Mouse (Mus musculus): Measurements from ENCODE around the gene Patj. TPM values are rescaled to one million over a fixed set of nuclear protein-coding genes. Genes with fewer than 3 reads are reported as not detected.
"Not testable (repeated sequence)": the region's sequence is repeated elsewhere in the genome, so short reads cannot be mapped to it uniquely, and the experiment has no call there.

Gene Patj
- polyA plus RNA-seq, 1 experiment from 2014 or later: 6.8 TPM

DNA sequence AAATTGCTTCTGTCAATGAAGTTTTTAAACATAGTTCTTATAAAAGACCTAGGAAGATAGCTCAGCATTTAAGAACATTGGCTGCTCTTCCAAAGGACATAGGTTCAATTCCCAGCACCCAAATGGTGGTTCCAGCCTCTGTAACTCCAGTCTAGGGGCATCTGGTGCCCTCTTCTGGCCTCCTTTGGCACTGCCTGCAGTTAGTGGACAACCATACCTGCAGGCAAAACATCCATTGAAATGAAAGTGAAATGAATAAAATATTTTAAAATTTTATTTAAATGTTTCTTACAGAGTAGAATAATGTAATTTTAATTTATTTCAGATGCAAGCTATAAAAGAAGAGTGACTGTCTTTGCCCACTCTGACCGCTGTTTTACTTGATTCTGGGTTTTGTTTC is 294.4 kb downstream of the Patj start:
- Histone ChIP-seq H3K4me1 (peaks cover 20% of the 10 kb centered on the region; the same call in 1 of the 2 replicates), H3K27me3 (replicated peaks) (no peaks in the 10 kb centered on the region), H3K9me3 (no peaks in the 10 kb centered on the region), H3K4me3 (no peak overlapping the region), H3K27ac (no peak overlapping the region), H3K36me3 (no peaks in the 10 kb centered on the region), H3K9ac (no peak overlapping the region), H3K4me2 (replicated peaks) (no peak overlapping the region)
- no peak for ATAC-seq (ENCODE audit: low FRiP score, low read depth)
- WGBS: 94% methylated on average over 1 of the region's 1 CpGs

DNA sequence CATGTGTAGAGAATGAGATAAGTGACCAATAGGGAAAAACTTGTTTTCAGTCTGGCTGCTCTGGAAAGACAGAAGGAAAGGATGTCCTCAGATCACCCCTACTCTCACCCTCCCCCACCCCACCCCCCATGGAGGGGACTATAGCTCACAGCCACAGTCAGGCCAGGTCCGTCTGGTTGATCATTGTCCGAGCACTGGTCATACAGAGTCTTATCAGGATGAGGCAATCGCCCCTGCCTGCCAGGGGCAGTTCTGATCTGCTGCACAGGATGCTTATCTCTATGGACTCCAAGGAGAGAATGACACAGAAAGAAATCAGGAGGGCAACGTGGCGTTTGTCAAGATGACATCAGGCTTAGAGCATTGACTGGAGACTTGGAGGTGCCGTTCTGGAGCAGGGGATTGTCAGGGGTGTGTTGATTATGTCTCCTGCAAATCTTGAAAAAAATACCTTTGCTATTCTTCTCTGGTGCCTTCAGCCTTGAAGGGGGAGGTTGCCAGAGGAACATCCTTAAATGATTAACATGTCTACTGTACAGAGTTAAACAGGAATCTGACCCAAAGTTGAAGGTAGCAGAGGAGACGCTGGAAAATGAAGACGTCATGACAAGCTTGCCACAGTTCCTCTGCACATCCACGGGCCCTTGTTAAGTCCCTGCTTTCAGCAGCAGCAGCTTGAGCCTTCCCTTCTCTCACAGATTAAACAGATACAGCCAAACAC is 298.0 kb downstream of the Patj start:
- Histone ChIP-seq H3K9me3 (no peaks in the 10 kb centered on the region), H3K4me3 (no peak overlapping the region), H3K9ac (no peak overlapping the region), H3K4me2 (replicated peaks) (no peak overlapping the region), H3K36me3 (no peaks in the 10 kb centered on the region), H3K27me3 (replicated peaks) (no peaks in the 10 kb centered on the region), H3K27ac (no peak overlapping the region), H3K4me1 (0 out of 2 replicates have a peak, but pooled peaks cover 4% of the 10 kb centered on the region)
- ATAC-seq (ENCODE audit: low FRiP score, low read depth): no peak
- WGBS: 80% methylated on average over 9 of the region's 9 CpGs

DNA sequence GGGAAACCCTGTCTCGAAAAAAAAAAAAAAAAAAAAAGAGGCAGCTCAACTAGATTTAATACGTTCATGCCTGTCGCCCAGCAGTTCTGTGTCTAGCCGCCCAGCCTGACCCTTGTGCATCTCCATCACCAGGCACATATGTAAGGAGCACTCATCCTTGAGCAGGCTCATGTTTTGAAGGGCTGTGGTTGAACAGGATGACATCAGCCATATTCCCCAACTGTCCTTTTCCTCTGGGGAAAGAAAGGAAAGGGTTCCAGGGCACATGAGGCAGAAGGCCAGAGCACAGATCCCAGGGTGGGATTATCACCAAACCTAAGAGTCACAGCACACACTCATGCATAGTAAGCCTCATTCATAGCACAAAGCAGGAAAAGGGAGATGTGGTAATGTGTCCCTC is 302.3 kb downstream of the Patj start:
- H3K4me1 ChIP-seq: no peaks in the 10 kb centered on the region
- H3K27me3 ChIP-seq (replicated peaks): no peaks in the 10 kb centered on the region
- WGBS: 89% methylated on average over 4 of the region's 4 CpGs
- no peak overlapping the region for H3K9ac ChIP-seq
- no peaks in the 10 kb centered on the region for H3K9me3 ChIP-seq
- no peak overlapping the region for H3K4me3 ChIP-seq
- no peak overlapping the region for H3K4me2 ChIP-seq (replicated peaks)
- no peaks in the 10 kb centered on the region for H3K36me3 ChIP-seq
- ATAC-seq (ENCODE audit: low FRiP score, low read depth): no peak
- no peak overlapping the region for H3K27ac ChIP-seq

DNA sequence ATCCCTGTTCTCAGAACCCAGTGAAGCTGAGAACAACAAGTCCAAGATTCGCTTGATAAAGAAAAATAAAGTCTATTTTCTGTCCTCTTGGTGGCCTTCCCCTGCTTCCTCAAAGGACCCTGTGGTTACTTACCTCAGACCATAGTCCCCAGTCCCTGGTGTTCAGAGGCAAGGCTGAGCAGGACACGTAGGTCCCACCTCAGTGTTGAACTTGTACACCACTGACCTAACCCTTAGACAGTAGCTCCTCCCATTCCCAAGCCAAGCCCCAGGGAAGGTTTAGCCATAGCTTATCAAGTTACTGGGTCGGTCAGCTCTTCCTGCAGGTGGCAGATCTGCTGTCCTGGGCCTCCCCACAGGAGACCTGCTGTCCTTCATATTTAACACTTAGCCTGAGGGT is 303.3 kb downstream of the Patj start:
- no peaks in the 10 kb centered on the region for H3K4me1 ChIP-seq
- no peaks in the 10 kb centered on the region for H3K9me3 ChIP-seq
- no peaks in the 10 kb centered on the region for H3K36me3 ChIP-seq
- no peak overlapping the region for H3K4me3 ChIP-seq
- no peak overlapping the region for H3K4me2 ChIP-seq (replicated peaks)
- 74% methylated on average over 3 of the region's 3 CpGs for WGBS
- ATAC-seq (ENCODE audit: low FRiP score, low read depth): no peak
- H3K27me3 ChIP-seq (replicated peaks): no peaks in the 10 kb centered on the region
- H3K27ac ChIP-seq: no peak overlapping the region
- H3K9ac ChIP-seq: no peak overlapping the region

DNA sequence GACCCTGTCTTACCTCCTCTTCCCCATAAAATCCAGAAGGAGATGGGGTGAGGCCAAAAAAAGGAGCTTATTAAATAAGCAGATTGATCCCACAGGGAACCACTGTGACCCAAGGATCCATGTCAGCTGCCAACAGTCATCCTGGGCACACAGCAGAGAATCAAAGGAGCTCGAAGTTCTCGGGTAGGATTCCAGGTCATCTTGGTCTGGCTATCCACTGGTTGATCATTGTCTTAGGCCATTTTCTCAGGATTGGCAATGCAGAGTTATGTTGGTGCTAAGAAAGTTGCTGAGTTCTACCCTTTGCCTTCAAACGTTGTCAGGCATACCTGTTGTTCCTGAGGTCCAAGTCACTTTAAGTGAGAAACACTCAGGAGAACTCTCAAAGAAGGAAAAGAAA is 304.6 kb downstream of the Patj start:
- H3K9me3 ChIP-seq: no peaks in the 10 kb centered on the region
- no peaks in the 10 kb centered on the region for H3K4me1 ChIP-seq
- H3K27ac ChIP-seq: no peak overlapping the region
- H3K36me3 ChIP-seq: no peaks in the 10 kb centered on the region
- no peak for ATAC-seq (ENCODE audit: low FRiP score, low read depth)
- H3K4me2 ChIP-seq (replicated peaks): no peak overlapping the region
- no peak overlapping the region for H3K9ac ChIP-seq
- WGBS: 86% methylated on average over 3 of the region's 3 CpGs
- no peaks in the 10 kb centered on the region for H3K27me3 ChIP-seq (replicated peaks)
- no peak overlapping the region for H3K4me3 ChIP-seq

DNA sequence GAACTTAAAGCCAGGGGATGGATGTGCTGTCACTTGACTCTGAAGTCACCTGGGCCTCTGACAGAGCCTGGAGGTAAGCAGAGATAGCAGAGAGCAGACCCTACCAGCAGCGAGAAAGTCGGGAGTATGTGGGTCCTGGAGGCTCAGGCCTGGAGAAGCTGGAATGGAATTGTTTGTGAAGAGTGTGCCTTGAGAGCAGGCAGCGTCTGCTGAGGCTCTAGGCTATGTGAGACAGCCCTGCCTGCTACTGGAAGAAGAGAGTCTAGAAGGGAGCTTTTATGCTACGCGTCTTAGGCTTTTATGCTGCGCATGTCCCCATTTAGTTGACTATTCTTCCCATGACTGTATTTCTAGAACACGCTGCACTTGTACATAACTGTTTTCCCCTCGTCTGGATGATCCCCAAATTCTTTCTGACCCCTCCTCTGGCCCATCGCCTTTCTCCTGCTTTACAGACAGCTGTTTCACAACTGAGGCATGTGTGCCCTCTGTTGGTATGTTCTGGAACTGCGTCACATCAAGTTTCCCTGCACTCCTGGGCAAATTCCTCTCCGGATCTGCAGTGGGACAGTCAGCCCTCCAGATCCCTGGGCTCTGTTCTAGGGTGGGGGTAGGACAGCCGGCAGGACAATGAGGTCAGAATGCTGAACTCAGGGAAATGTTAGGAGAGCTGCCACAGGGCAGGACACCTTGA is 306.8 kb downstream of the Patj start:
- 37% methylated on average over 12 of the region's 12 CpGs for WGBS
- Histone ChIP-seq H3K27me3 (replicated peaks) (no peaks in the 10 kb centered on the region), H3K9me3 (no peaks in the 10 kb centered on the region), H3K4me2 (replicated peaks) (no peak overlapping the region), H3K9ac (0 out of 2 replicates have a peak overlapping the region, but pooled peaks have one; percentile 17), H3K4me1 (no peaks in the 10 kb centered on the region), H3K4me3 (no peak overlapping the region), H3K27ac (no peak overlapping the region), H3K36me3 (no peaks in the 10 kb centered on the region)
- peak; percentile 51 for ATAC-seq (ENCODE audit: low FRiP score, low read depth)

DNA sequence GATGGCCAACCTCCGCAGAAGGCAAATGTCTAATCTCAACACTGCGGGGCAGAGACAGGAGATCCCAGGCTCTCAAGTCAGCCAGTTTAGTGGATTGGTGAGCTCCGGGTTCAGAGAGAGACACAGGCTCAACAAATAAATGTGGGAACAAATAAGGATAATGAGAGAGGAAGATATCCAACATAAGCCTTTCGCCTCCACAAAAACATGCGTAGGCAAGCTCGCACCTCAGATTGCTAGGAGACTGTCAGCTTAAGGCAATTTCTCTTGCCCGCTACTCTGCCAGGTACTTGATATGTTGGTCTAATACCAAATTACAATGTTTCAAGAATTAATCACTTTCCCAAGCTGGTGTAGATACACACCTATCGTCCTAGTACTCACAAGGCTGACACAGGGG is 315.3 kb downstream of the Patj start:
- 94% methylated on average over 8 of the region's 8 CpGs for WGBS
- Histone ChIP-seq H3K36me3 (no peaks in the 10 kb centered on the region), H3K9ac (no peak overlapping the region), H3K27ac (no peak overlapping the region), H3K9me3 (no peaks in the 10 kb centered on the region), H3K27me3 (replicated peaks) (no peaks in the 10 kb centered on the region), H3K4me3 (no peak overlapping the region), H3K4me1 (no peaks in the 10 kb centered on the region), H3K4me2 (replicated peaks) (no peak overlapping the region)
- ATAC-seq (ENCODE audit: low FRiP score, low read depth): no peak

DNA sequence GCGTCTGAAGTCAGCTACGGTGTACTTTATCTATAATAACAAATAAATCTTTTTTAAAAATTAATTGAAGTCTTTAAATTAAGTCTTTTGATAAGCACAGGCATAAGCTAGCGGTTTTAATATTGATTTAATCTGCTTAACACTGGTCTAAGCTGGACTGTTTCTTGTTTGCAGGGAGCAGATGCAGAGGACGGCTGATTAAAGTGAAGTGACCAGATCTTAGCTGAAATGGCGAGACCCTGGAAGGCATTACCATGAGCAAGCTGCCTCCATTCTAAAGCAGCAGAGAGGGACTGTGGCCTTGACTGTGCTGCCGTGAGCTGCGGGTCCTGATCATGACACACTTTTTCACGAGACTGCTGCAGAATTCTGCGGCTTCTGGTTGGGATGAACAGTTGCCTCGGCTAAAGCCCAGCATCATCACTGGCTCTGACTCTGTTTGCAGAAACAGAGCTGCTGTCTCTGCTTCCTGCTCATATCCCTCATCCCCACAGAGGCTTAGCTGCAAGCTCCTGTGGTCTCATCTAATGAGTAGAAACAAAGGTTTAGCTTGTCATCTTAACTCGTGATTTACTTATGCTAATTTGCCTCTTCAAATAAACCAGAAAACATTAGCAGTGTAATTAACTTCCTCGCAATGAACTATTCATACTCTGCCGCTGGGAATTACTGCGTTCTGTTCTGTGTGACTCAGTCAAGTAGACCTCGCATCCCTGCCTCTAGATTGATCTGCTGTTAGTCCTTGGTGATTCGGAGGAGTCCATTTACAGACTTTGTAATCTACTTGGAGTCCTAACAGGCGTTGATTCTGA is 322.4 kb downstream of the Patj start:
- ATAC-seq (ENCODE audit: low FRiP score, low read depth): no peak
- WGBS: 86% methylated on average over 17 of the region's 17 CpGs

DNA sequence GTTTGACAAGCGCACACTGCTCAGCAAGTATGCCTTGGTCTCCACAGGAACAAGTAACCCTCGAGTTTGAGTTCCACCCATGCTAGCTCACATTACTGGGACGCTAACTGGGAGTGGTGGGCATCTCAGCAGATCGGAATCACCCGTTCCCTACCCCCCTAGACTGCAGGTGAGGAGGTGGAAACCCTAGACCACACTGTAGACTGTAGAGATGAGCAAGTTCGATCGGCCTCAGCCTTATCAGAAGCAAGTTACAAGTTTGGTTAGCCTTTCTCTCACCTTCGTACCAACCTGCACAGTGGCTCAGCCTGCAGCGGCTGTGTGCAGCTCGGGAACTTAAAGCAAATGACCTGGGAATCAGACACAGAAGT is 322.9 kb downstream of the Patj start:
- WGBS: 87% methylated on average over 10 of the region's 10 CpGs
- H3K27me3 ChIP-seq (replicated peaks): no peaks in the 10 kb centered on the region
- H3K9ac ChIP-seq: no peak overlapping the region
- no peaks in the 10 kb centered on the region for H3K4me1 ChIP-seq
- no peaks in the 10 kb centered on the region for H3K9me3 ChIP-seq
- ATAC-seq (ENCODE audit: low FRiP score, low read depth): no peak
- H3K27ac ChIP-seq: no peak overlapping the region
- no peak overlapping the region for H3K4me2 ChIP-seq (replicated peaks)
- H3K4me3 ChIP-seq: no peak overlapping the region
- no peaks in the 10 kb centered on the region for H3K36me3 ChIP-seq

More for the DNA sequence above, 322.4 kb downstream of the Patj start:
- H3K4me3 ChIP-seq: no peak overlapping the region
- no peak overlapping the region for H3K4me2 ChIP-seq (replicated peaks)
- no peaks in the 10 kb centered on the region for H3K36me3 ChIP-seq
- no peak overlapping the region for H3K27ac ChIP-seq
- no peak overlapping the region for H3K9ac ChIP-seq
- no peaks in the 10 kb centered on the region for H3K9me3 ChIP-seq
- H3K4me1 ChIP-seq: no peaks in the 10 kb centered on the region
- no peaks in the 10 kb centered on the region for H3K27me3 ChIP-seq (replicated peaks)

DNA sequence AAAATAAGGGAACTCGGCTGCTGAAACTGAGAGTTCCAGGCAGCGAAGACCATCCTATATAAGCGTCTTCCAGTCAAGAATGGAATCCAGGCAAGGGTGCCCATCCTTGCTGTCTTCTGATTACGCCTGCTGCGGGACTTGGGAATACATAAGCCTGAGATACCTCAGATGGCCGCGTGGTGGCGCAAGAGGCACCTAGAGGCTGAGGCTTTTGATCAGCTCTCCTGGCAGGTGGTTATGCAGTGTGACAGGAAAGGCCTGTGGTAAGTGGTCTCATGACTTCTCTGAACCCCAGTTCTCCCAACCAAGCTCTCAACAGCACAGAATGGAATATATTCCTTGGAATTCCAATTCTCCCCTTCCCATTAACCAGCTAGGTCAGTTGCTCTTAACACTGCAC is 326.9 kb downstream of the Patj start:
- H3K4me1 ChIP-seq: peaks cover 11% of the 10 kb centered on the region
- no peak overlapping the region for H3K9ac ChIP-seq
- no peak overlapping the region for H3K4me2 ChIP-seq (replicated peaks)
- H3K36me3 ChIP-seq: no peaks in the 10 kb centered on the region
- H3K9me3 ChIP-seq: no peaks in the 10 kb centered on the region
- H3K27me3 ChIP-seq (replicated peaks): peaks cover 16% of the 10 kb centered on the region
- no peak overlapping the region for H3K4me3 ChIP-seq
- 12% methylated on average over 8 of the region's 8 CpGs for WGBS
- peak; percentile 63 for ATAC-seq (ENCODE audit: low FRiP score, low read depth)
- no peak overlapping the region for H3K27ac ChIP-seq

DNA sequence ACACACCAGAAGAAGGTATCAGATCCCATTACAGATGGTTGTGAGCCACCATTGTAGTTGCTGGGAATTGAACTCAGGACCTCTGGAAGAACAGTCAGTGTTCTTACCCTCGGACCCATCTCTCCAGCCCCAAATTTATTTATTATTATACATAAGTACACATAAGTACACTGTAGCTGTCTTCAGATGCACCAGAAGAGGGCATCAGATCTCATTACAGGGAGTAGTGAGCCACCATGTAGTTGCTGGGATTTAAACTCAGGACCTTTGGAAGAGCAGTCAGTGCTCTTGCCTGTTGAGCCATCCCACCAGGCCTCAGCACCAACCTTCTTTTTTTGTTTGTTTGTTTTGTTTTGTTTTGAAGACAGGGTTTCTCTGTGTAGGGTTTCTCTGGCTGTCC is 329.1 kb downstream of the Patj start:
- not testable (repeated sequence) for H3K27ac ChIP-seq; H3K9ac ChIP-seq; H3K4me2 ChIP-seq (replicated peaks); H3K4me3 ChIP-seq; H3K9me3 ChIP-seq; ATAC-seq (ENCODE audit: low FRiP score, low read depth); H3K36me3 ChIP-seq
- 89% methylated on average over 1 of the region's 1 CpGs for WGBS
- Histone ChIP-seq H3K27me3 (replicated peaks) (peaks cover 35% of the 10 kb centered on the region), H3K4me1 (peaks cover 17% of the 10 kb centered on the region)

DNA sequence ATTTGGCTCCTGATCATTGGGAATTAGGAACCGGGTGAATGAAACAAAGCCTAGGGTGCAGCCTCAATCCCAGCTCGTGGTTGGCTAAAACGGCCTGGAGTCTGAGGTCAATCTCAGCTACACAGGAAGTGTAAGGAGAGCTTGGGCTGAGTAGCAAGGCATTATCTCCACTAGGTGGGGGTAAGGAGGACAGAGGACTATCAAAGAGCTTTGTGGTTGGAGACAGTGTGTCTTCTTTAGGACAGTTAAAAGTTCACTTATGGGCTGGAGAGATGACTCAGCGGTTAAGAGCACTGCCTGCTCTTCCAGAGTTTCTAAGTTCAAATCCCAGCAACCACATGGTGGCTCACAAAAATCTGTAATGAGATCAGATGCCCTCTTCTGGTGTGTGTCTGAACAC is 329.9 kb downstream of the Patj start:
- H3K27me3 ChIP-seq (replicated peaks): peaks cover 35% of the 10 kb centered on the region
- no peak overlapping the region for H3K9ac ChIP-seq
- H3K4me3 ChIP-seq: no peak overlapping the region
- H3K27ac ChIP-seq: no peak overlapping the region
- H3K4me2 ChIP-seq (replicated peaks): no peak overlapping the region
- no peak for ATAC-seq (ENCODE audit: low FRiP score, low read depth)
- H3K9me3 ChIP-seq: no peaks in the 10 kb centered on the region
- H3K4me1 ChIP-seq: peaks cover 17% of the 10 kb centered on the region
- 41% methylated on average over 4 of the region's 4 CpGs for WGBS
- H3K36me3 ChIP-seq: no peaks in the 10 kb centered on the region
